Mouse (Mus musculus) forelimb bud, embryonic 11.5 days (tissue): ENCODE measurements around the gene Fuz.

ENCODE experiments used
- DNase-seq: peaks from one replicate; pipeline ENCODE4 v3.0.0-alpha.2; 2012; ENCODE audit warnings: low read depth, low spot score

Gene Fuz

GRCm38 (mm10) chr7:44895593-44896434 is at the start of gene Fuz:
Gene Fuz (plus strand): TSS chr7:44896079.
- DNase-seq = peak; percentile 95

DNA sequence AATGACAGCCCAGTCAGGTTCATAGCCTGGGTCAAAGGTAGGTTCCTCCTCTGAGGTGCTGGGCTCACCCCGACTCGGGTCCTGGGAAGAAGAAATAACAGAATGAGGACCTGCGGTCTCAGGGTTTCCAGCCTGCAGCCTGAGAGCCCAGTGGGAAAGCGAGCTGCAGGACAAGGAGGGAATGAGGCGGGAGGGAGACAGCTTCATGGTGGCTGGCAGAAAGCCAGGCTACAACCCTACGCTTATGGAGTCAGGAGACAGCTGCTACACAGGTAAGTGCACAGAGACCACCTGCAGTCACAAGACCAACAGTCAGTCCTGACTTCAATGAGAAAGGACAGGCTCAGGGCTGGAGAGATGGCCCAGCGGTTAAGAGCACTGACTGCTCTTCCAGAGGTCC is 49.1 kb upstream of the Fuz start:
- no peak for DNase-seq

- no peak for DNase-seq
Measured at GRCm38 (mm10) chr7:44847772-44848171, 48.1 kb upstream of the Fuz start.

- DNase-seq = peak; percentile 100
Measured at GRCm38 (mm10) chr7:44848561-44849415, 47.1 kb upstream of the Fuz start, which contains the start of the genes Akt1s1 and Tbc1d17. Gene Akt1s1 (plus strand): TSS chr7:44848991. Gene Tbc1d17 (minus strand): TSS chr7:44849079.

- DNase-seq = peak; percentile 89
Measured at GRCm38 (mm10) chr7:44849416-44850111, 46.3 kb upstream of the Fuz start.

DNA sequence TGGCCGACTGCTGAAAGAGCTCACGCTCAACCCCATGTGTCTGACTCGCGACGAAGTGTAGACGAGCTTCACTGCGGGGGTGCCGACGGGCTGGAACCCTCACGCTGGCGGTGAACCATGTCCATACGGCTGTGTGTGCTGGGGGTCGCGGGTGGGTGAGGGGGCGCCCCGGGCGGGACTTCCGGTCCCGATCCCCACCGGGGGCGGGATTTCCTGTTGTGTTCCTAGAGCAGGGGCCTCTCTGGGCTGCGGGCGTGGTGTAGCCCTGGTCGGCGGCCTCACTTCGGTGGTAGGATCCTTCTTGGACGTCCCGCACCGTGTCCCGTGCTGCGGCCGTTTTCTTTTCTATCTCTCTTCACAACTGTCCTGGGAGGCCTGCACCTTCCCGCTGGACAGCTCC is 45.7 kb upstream of the Fuz start:
- DNase-seq = peak; percentile 75

DNA sequence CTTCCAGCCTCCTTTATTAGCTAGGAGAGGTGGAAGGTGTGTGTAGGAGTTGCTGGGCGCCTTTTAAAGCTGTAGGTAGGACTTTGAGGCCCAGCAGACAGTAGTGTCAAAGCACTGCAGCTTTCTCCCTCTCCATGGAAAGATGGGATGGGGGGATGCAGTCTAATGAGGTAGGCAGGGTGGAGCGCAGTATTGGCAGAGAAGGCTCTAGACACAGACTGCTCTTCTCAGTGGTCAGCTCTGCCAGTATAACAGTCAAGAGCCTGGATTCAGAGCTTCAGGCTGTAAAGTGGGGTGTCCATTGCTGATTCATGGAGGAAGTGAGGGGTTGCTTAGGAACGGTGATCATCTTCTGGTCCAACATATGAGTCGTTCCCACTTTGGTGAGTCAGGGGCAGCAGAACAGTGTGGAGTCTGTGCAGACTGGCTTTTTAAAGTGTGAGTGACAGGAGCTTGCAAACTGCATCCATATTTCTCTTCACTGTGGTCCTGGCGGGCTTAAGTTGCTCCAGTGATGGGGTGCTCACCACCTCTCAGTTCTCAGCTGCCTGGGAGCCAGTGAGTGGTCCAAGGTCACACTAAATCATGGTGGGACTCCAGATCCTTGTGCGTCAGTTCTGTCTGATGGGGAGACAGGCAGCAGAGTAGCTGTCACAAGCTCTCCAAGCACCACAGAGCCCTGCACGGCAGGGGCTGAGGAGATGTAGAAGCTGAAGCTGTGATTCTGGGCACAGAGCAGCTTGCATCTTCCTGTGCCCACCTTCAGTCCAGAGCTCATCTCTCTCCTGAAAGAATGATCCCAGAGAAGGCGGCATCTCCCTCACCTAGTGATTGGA is 44.9 kb upstream of the Fuz start:
- DNase-seq = no peak

DNA sequence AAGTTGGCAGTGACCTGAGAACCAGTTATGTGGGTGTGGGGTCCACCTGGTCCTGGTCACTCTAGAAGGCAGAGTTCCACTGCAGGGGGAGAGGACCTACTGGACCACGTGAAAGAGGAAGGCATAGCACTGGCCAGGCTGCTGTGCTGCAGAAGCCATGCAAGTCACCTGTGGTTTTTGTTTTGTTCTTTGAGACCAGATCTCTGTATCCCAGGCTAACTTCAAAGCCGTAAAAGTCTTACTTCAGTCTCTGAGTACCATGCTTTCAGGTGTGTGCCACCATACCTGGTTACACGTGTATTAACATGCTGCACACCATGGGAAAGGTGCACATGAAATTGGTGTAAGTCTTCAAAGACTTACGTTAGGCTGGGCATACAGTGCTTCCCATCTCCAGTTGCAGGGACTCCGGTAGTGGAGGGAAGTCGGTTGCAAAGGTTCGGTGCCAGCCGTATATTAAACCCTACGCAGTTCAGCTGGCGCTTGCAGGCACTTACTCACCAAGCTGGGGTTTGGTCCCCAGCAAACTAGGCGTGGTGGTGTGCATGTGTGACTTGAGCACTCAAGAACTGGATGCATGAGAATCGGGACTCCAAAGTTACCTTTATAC is 44.1 kb upstream of the Fuz start:
- no peak for DNase-seq

- no peak for DNase-seq
Measured at GRCm38 (mm10) chr7:44852259-44853027, 43.4 kb upstream of the Fuz start.

GRCm38 (mm10) chr7:44853065-44853464 is 42.8 kb upstream of the Fuz start:
- no peak for DNase-seq

DNA sequence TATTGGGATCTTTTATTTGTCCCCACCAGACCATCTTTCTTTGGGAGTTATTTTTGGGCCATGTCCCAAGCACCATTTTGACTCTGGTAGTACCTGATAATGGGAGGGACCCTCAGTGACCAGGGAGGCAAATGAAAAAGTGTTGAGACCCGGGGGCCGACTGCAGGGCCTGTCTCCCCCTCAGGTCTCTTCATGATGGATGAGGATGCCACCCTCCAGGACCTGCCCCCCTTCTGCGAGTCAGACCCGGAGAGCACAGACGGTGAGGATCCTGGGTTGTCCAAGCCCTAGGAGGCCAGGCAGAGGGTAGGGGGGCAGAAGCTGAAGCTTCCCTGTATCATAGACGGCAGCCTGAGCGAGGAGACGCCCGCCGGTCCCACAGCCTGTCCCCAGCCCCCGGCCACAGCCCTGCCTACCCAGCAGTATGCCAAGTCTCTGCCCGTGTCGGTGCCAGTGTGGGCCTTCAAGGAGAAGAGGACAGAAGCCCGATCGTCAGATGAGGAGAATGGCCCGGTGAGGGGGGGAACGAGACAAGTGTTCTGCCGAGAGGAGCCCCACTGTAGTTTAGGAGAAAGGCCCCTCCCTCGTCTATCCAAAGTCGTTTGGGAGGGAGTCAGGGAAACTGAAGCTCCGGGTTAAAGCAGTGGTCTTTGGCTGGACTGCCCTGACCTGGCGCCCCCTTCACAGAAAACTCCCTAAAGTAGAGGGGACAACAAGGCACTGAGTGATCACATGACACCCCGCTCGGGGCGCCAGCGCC is 42.1 kb upstream of the Fuz start:
- DNase-seq = no peak

GRCm38 (mm10) chr7:44854356-44855031 is 41.4 kb upstream of the Fuz start:
- peak; percentile 70 for DNase-seq

DNA sequence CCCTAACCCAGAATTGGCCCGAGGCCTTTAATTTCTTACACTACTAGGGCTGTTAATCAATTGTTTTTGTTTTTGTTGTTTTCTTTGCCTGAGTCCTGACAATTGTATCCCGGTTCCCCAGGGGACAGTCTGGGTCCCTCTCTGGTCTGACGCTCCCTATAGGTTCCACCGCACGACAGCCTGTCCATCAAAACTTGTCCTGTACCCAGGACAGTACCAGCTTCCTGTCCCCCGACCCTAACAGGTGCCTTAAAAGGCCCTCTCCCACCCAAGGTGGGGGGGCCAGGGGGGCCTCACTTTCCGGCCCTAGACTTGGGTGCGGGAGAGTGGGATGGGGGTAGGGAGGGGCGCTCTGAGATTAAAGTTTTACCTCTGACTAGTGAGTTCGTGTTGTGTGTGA is 40.8 kb upstream of the Fuz start:
- no peak for DNase-seq

DNA sequence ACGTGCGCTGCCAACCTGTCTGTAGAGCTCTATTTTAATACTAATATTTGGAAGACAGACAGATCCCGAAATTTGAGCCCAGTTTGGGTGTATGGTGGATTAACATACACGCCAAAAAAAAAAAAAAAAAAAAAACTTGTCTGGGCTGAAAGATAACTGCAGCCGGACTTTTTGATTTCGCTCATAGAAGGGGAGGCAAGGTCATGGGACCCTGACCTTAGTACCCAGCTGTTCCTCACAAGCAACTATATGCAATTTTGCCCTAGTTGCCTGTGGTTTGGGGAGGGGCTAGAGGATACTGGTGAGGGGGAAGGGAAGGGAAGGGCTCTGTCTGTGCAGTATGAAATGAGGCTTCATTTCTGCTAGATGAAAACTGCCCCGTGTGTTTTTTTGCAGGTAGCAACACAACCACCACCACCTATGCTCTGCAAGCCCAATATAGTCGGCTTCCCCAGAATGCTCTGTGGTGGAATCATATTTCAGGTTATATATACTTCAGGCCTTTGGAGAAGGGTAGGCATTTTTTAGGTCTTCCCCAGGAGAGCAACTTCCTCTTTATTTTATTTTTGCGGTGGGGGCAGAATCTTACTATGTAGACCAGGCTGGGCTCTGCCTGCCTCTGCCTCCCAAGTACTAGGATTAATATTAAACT is 39.5 kb upstream of the Fuz start:
- no peak for DNase-seq

- peak; percentile 88 for DNase-seq
Measured at GRCm38 (mm10) chr7:44857042-44857552, 38.8 kb upstream of the Fuz start, which contains the start of gene Pnkp. Gene Pnkp (plus strand): TSS chr7:44857139.

- DNase-seq = no peak
Measured at GRCm38 (mm10) chr7:44857905-44858304, 38.0 kb upstream of the Fuz start.

DNA sequence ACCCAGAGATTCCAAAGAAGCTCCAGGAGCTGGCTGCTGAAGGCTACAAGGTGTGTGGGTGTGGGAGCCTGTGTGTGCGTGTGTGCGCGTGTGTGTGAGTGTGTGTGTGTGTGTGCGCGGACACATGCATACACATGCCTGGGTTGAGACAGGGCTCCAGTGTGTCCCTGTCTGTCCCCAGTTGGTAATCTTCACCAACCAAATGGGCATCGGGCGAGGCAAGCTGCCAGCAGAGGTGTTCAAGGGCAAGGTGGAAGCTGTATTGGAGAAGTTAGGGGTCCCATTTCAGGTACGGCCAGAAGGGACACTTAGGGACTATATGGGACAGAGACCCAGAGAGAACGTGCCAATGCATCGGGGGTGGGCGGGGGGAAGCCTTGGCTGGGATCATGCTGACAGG is 36.0 kb upstream of the Fuz start:
- no peak for DNase-seq
